Mouse (Mus musculus): ENCODE measurements at regions not wholly inside any gene's neighbourhood (a gene's known extent, or its start where the extent isn't known, plus 50 kb on each side); places are given as distances from the start of the nearest gene placed in this dataset.

- Histone ChIP-seq H3K27ac (replicated peaks; ENCODE audit: low read depth, low read length) (no peak overlapping the region), H3K4me2 (ENCODE audit: low read depth, low read length) (no peak overlapping the region), H3K4me3 (ENCODE audit: low read depth, low read length) (no peak overlapping the region), H3K9me3 (replicated peaks; ENCODE audit: control insufficient read depth, low read length) (no peaks in the 10 kb centered on the region), H3K4me1 (ENCODE audit: control insufficient read depth, insufficient read depth, low read length) (no peaks in the 10 kb centered on the region), H3K36me3 (replicated peaks; ENCODE audit: control insufficient read depth, insufficient read depth, low read depth, low read length) (no peaks in the 10 kb centered on the region), H3K27me3 (ENCODE audit: control insufficient read depth, insufficient read depth, low read length) (no peaks in the 10 kb centered on the region), H3K9ac (replicated peaks; ENCODE audit: low read length) (no peak overlapping the region)
- WGBS, result 85% methylated on average over 3 of the region's 3 CpGs
- ATAC-seq (replicated peaks; ENCODE audit: insufficient number of reproducible peaks, low FRiP score, low TSS enrichment, low read depth) (no peak), DNase-seq (ENCODE audit: low spot score) (no peak)
Measured at GRCm38 (mm10) chr1:19825887-19826286, 617.2 kb downstream of the Tfap2b start.

GRCm38 (mm10) chr1:19826455-19827366 lies 618.0 kb downstream of the Tfap2b start:
- no peak for DNase-seq (ENCODE audit: low spot score)
- H3K9ac ChIP-seq (replicated peaks; ENCODE audit: low read length), result no peak overlapping the region
- no peak overlapping the region for H3K27ac ChIP-seq (replicated peaks; ENCODE audit: low read depth, low read length)
- ATAC-seq (replicated peaks; ENCODE audit: insufficient number of reproducible peaks, low FRiP score, low TSS enrichment, low read depth), result no peak
- no peaks in the 10 kb centered on the region for H3K36me3 ChIP-seq (replicated peaks; ENCODE audit: control insufficient read depth, insufficient read depth, low read depth, low read length)
- no peaks in the 10 kb centered on the region for H3K27me3 ChIP-seq (ENCODE audit: control insufficient read depth, insufficient read depth, low read length)
- 81% methylated on average over 12 of the region's 12 CpGs for WGBS
- H3K4me1 ChIP-seq (ENCODE audit: control insufficient read depth, insufficient read depth, low read length), result no peaks in the 10 kb centered on the region
- H3K4me3 ChIP-seq (ENCODE audit: low read depth, low read length), result no peak overlapping the region
- no peak overlapping the region for H3K4me2 ChIP-seq (ENCODE audit: low read depth, low read length)
- H3K9me3 ChIP-seq (replicated peaks; ENCODE audit: control insufficient read depth, low read length), result no peaks in the 10 kb centered on the region

GRCm38 (mm10) chr1:19849918-19850317 lies 641.2 kb downstream of the Tfap2b start:
- Histone ChIP-seq H3K4me2 (ENCODE audit: low read depth, low read length) (no peak overlapping the region), H3K9me3 (replicated peaks; ENCODE audit: control insufficient read depth, low read length) (no peaks in the 10 kb centered on the region), H3K27ac (replicated peaks; ENCODE audit: low read depth, low read length) (no peak overlapping the region), H3K4me1 (ENCODE audit: control insufficient read depth, insufficient read depth, low read length) (no peaks in the 10 kb centered on the region), H3K27me3 (ENCODE audit: control insufficient read depth, insufficient read depth, low read length) (no peaks in the 10 kb centered on the region), H3K36me3 (replicated peaks; ENCODE audit: control insufficient read depth, insufficient read depth, low read depth, low read length) (no peaks in the 10 kb centered on the region), H3K4me3 (ENCODE audit: low read depth, low read length) (no peak overlapping the region), H3K9ac (replicated peaks; ENCODE audit: low read length) (no peak overlapping the region)
- DNase-seq (ENCODE audit: low spot score), result no peak
- 88% methylated on average over 3 of the region's 3 CpGs for WGBS
- no peak for ATAC-seq (replicated peaks; ENCODE audit: insufficient number of reproducible peaks, low FRiP score, low TSS enrichment, low read depth)

- H3K4me3 ChIP-seq (ENCODE audit: low read depth, low read length), result no peak overlapping the region
- DNase-seq (ENCODE audit: low spot score) (no peak), ATAC-seq (replicated peaks; ENCODE audit: insufficient number of reproducible peaks, low FRiP score, low TSS enrichment, low read depth) (no peak)
- no peak overlapping the region for H3K9ac ChIP-seq (replicated peaks; ENCODE audit: low read length)
- H3K4me1 ChIP-seq (ENCODE audit: control insufficient read depth, insufficient read depth, low read length), result no peaks in the 10 kb centered on the region
- no peak overlapping the region for H3K4me2 ChIP-seq (ENCODE audit: low read depth, low read length)
- H3K27me3 ChIP-seq (ENCODE audit: control insufficient read depth, insufficient read depth, low read length), result no peaks in the 10 kb centered on the region
- no peaks in the 10 kb centered on the region for H3K36me3 ChIP-seq (replicated peaks; ENCODE audit: control insufficient read depth, insufficient read depth, low read depth, low read length)
- no peak overlapping the region for H3K27ac ChIP-seq (replicated peaks; ENCODE audit: low read depth, low read length)
- no peaks in the 10 kb centered on the region for H3K9me3 ChIP-seq (replicated peaks; ENCODE audit: control insufficient read depth, low read length)
Measured at GRCm38 (mm10) chr1:19857250-19857649, 648.5 kb downstream of the Tfap2b start.

- Histone ChIP-seq H3K4me2 (ENCODE audit: low read depth, low read length) (no peak overlapping the region), H3K9ac (replicated peaks; ENCODE audit: low read length) (no peak overlapping the region), H3K27ac (replicated peaks; ENCODE audit: low read depth, low read length) (no peak overlapping the region), H3K4me3 (ENCODE audit: low read depth, low read length) (no peak overlapping the region), H3K27me3 (ENCODE audit: control insufficient read depth, insufficient read depth, low read length) (no peaks in the 10 kb centered on the region), H3K4me1 (ENCODE audit: control insufficient read depth, insufficient read depth, low read length) (no peaks in the 10 kb centered on the region), H3K9me3 (replicated peaks; ENCODE audit: control insufficient read depth, low read length) (no peaks in the 10 kb centered on the region), H3K36me3 (replicated peaks; ENCODE audit: control insufficient read depth, insufficient read depth, low read depth, low read length) (no peaks in the 10 kb centered on the region)
- 75% methylated on average over 12 of the region's 12 CpGs for WGBS
- DNase-seq (ENCODE audit: low spot score) (no peak), ATAC-seq (replicated peaks; ENCODE audit: insufficient number of reproducible peaks, low FRiP score, low TSS enrichment, low read depth) (no peak)
Measured at GRCm38 (mm10) chr1:19868478-19868877, 659.8 kb downstream of the Tfap2b start.

GRCm38 (mm10) chr1:19881193-19881592 lies 672.5 kb downstream of the Tfap2b start:
- no peaks in the 10 kb centered on the region for H3K4me1 ChIP-seq (ENCODE audit: control insufficient read depth, insufficient read depth, low read length)
- ATAC-seq (replicated peaks; ENCODE audit: insufficient number of reproducible peaks, low FRiP score, low TSS enrichment, low read depth) (no peak), DNase-seq (ENCODE audit: low spot score) (peak; percentile 22)
- H3K4me3 ChIP-seq (ENCODE audit: low read depth, low read length), result no peak overlapping the region
- H3K9ac ChIP-seq (replicated peaks; ENCODE audit: low read length), result no peak overlapping the region
- H3K27ac ChIP-seq (replicated peaks; ENCODE audit: low read depth, low read length), result no peak overlapping the region
- H3K9me3 ChIP-seq (replicated peaks; ENCODE audit: control insufficient read depth, low read length), result no peaks in the 10 kb centered on the region
- H3K4me2 ChIP-seq (ENCODE audit: low read depth, low read length), result no peak overlapping the region
- no peaks in the 10 kb centered on the region for H3K27me3 ChIP-seq (ENCODE audit: control insufficient read depth, insufficient read depth, low read length)
- WGBS, result 47% methylated on average over 8 of the region's 8 CpGs
- no peaks in the 10 kb centered on the region for H3K36me3 ChIP-seq (replicated peaks; ENCODE audit: control insufficient read depth, insufficient read depth, low read depth, low read length)

- no peaks in the 10 kb centered on the region for H3K36me3 ChIP-seq (replicated peaks; ENCODE audit: control insufficient read depth, insufficient read depth, low read depth, low read length)
- ATAC-seq (replicated peaks; ENCODE audit: insufficient number of reproducible peaks, low FRiP score, low TSS enrichment, low read depth) (no peak), DNase-seq (ENCODE audit: low spot score) (no peak)
- H3K4me2 ChIP-seq (ENCODE audit: low read depth, low read length), result no peak overlapping the region
- H3K4me3 ChIP-seq (ENCODE audit: low read depth, low read length), result no peak overlapping the region
- no peaks in the 10 kb centered on the region for H3K4me1 ChIP-seq (ENCODE audit: control insufficient read depth, insufficient read depth, low read length)
- H3K9ac ChIP-seq (replicated peaks; ENCODE audit: low read length), result no peak overlapping the region
- H3K27me3 ChIP-seq (ENCODE audit: control insufficient read depth, insufficient read depth, low read length), result no peaks in the 10 kb centered on the region
- no peaks in the 10 kb centered on the region for H3K9me3 ChIP-seq (replicated peaks; ENCODE audit: control insufficient read depth, low read length)
- 52% methylated on average over 5 of the region's 5 CpGs for WGBS
- H3K27ac ChIP-seq (replicated peaks; ENCODE audit: low read depth, low read length), result no peak overlapping the region
Measured at GRCm38 (mm10) chr1:19899426-19899825, 690.7 kb downstream of the Tfap2b start.

- no peak for ATAC-seq (replicated peaks; ENCODE audit: insufficient number of reproducible peaks, low FRiP score, low TSS enrichment, low read depth)
- no peak overlapping the region for H3K4me3 ChIP-seq (ENCODE audit: low read depth, low read length)
Measured at GRCm38 (mm10) chr1:19899889-19900310, 691.2 kb downstream of the Tfap2b start.

More at GRCm38 (mm10) chr1:19899889-19900310, 691.2 kb downstream of the Tfap2b start:
- Histone ChIP-seq H3K9me3 (replicated peaks; ENCODE audit: control insufficient read depth, low read length) (no peaks in the 10 kb centered on the region), H3K9ac (replicated peaks; ENCODE audit: low read length) (no peak overlapping the region), H3K27me3 (ENCODE audit: control insufficient read depth, insufficient read depth, low read length) (no peaks in the 10 kb centered on the region), H3K4me1 (ENCODE audit: control insufficient read depth, insufficient read depth, low read length) (no peaks in the 10 kb centered on the region), H3K36me3 (replicated peaks; ENCODE audit: control insufficient read depth, insufficient read depth, low read depth, low read length) (no peaks in the 10 kb centered on the region), H3K4me2 (ENCODE audit: low read depth, low read length) (no peak overlapping the region), H3K27ac (replicated peaks; ENCODE audit: low read depth, low read length) (no peak overlapping the region)
- no peak for DNase-seq (ENCODE audit: low spot score)
- 25% methylated on average over 12 of the region's 12 CpGs for WGBS
